Mouse (Mus musculus): ENCODE results near the gene Olfr1491.

GRCm38 (mm10) chr19:13739428-13739827, 42.4 kb downstream of the Olfr1491 start, which contains the start of gene Olfr1494:
- TF ChIP-seq POLR2A (IDR thresholded peaks at IDR 0.05; ENCODE audit: insufficient read length, low read depth) (no peak), MYOG (IDR thresholded peaks at IDR 0.05; ENCODE audit: control insufficient read depth in 1 of 3, insufficient read depth in 1 of 3, insufficient read length in 2 of 3, low read depth in 2 of 3) (no peak), MAX (IDR thresholded peaks at IDR 0.05; ENCODE audit: low read depth) (no peak), E2F4 (IDR thresholded peaks at IDR 0.05; ENCODE audit: insufficient read depth) (no peak)
